Mouse (Mus musculus) cerebellum, adult 8-10 months (tissue): ENCODE data around the gene Nomo1.

Experiments used
- DNase-seq: peaks from one replicate; pipeline ENCODE4 v3.0.0; 2022

Gene Nomo1

DNA sequence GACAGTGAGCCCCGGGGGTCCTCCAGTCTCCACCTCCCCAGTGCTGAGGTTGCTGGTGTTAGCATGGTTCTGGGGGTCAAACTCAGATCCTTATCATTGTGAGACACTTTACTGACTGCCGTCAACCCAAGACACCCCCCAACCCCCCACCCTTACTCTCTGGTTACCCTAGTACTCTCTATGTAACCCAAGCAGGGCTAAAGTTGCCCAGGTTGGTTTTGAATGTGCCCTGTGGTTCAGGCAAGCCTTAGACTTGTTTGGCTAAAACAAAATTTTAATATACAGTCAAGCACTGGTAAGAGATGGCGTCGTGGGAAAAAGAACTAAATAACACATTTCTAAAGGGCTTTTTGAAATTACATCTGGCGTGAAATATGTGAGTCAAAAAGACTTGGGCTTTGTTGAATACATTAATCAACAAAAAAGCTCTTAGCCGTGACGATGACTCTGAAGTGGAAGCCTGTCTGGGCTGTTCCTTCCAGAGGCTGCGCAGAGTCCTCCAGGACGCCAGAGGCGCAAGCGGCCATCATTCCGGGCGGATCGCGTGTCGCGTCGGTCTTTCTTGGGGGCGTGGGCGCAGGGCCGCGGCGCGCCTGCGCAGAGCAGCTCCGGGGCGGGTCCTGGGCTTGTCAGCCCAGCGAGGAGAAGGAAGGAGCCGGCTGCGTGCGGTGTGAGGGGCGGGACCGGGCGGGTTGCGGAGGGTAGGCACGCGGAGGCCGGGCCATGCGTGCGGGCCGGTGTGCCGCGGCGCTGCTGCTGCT, at the start of gene Nomo1:
Gene Nomo1, plus strand, starts transcription at position 590 of the 761 bp plus-strand sequence.
- peak; percentile 97 for DNase-seq

DNA sequence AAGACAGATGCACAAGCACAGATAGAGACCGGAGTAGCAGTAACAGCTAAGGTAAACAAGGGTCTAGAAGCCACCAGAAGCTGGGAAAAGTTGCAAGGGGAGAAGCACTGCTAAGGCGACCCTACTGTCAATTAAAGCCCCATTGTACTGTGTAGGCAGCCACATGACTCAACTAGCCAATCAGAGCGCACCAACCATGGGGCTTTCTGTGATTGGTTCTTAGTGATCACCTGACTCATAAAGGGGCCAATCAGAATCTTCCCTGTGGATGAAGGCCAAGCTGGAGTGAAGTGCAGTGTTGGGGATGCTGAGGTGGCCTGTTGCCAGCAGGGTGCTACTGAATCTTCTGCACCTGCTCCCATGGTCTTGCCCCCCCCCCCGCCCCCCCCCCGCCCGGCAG, 46.6 kb upstream of the Nomo1 start:
- DNase-seq, result no peak

DNA sequence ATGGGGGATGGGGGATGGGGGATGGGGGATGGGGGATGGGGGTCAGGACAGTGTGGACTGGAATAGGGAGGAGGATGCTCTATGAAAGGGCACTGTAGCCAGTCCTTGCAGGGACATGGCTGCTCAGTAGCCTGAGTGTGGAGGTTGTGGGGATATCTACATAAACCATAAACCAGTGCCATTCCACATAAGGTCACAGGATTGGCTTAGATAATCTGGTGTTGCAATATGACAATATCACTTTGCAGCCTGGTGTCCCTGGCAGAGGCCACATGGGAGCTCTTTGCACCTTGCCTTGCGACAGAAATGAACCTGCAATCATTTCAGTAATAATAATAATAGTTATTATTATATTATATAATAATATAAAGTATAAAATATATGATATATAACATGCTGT, 45.2 kb upstream of the Nomo1 start:
- DNase-seq, result no peak

DNA sequence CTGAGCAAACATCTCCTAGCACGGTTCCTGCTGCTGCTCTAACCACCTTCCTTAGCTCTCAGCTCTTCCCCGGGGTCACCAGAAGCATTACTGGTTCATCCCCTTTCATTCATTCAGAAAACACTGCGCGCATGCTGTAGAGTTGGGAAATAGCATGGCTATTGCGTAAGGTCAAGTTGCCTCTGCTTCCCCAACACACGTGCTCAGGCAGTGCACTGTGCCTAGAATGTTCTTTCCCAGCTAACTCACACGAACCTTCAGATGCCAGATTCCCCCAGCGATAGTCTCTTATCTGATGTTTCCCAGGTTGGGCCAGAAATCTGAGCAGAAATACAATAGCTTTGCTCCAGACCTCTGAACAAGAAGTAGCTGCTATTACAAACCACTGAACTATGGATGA, 41.0 kb upstream of the Nomo1 start:
- DNase-seq, result no peak

DNA sequence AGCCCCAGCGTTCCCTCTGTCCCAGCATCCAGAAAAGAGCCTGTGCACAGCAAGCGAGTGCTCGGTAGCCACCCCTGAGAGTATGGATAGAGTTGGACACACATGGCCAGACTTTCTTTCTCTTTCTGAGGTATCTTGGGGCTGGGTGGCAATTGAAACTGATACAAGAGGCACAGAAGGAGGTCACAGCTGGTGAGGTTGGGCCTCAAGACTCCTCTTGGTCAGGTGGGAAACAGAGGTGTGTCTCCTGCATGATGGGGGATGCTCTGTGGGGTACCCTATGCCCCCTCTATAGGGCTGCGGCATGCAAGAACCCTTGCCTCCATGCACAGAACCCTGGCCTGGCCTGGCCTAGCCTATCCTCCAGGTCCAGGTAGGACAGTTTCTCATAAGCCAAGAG, 32.9 kb upstream of the Nomo1 start:
- DNase-seq, result no peak

DNA sequence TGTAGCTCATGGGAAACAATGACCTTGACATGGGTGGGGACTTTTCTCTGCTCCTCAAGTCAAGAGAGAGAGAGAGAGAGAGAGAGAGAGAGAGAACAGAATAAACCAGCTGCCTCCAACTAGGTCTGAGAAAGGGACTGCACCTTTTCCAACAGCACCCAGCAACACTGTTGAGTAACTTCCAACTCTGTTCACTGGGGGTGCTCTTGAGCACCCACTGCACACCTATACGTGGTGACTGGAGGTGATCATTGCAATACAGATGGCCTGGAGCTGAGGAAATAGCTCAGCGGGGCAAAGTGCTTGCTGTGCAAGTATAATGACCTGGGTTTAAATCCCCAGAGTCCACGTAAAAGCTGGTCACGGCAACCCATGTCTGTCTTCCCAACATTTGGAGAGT, 30.8 kb upstream of the Nomo1 start:
- no peak for DNase-seq

DNA sequence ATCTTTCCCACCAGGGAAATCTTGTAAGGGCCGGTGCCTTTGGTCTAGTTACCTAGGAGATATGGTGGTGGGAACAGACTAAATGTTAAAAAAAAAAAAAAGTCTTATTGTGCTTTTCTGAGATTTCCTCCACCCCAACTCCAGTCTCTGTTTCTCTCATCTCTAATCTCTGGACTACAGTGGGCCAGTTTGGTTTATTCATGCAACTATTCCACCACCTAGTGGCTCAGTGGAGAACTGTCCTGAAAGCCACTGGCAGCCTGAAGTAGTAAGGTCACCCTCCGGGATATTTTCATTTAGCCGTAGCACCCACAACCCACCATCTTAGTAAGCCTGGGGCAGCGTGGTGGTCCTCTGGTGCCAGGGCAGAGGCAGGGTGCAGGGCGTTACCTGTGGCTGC, 23.9 kb upstream of the Nomo1 start:
- DNase-seq, result peak; percentile 54

DNA sequence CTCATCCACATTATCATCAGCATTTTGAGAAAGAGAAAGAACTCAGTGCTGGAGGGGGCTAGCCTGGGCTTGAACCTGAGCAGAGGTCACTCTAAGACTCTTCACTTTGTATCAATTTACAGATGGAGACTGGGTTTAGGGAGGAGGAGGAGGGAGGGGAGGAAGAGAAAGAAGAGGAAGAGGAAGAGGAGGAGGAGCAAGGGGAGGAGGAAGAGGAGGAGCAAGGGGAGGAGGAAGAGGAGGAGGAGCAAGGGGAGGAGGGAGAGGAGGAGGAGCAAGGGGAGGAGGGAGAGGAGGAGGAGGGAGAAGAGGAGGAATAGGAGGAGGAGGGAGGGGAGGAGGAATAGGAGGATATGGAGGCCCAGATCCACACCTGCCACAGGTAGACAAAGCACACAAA, 21.4 kb upstream of the Nomo1 start:
- no peak for DNase-seq

DNA sequence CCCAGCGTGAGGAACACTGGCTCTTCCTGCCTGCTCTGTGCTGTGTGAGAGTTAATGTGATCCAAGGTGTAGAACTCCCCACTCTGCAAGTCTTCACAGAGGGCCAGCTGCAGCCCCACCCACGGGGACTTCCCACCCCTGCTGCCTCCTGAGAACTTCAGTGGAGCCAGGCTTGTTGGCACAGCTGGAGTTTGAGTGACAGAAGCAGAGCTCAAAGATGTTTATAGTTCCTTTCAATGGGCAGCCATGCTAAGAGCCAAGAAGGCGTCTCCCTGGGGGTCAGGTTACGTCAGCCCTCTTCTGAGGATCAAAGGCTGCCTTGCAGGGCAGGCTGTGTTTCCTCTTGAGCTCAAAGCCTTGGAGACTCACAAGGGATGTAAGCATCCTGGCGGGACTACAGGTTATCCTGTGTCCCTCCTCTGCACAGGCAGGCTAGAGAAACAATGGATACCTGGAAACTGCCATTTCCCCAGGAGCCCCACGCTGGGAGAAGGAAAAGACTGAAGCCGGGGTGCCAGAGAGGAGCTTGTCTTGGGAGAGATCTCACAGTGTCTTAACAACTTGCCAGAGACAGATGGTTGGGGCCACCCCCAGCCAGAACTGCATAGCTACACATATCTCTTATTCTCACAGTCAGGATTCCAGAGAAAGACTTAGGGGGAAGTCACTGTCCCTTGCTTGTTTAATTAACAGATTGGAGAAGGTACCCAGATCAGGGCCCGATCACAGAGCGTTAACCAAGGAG, 20.1 kb upstream of the Nomo1 start:
- no peak for DNase-seq

DNA sequence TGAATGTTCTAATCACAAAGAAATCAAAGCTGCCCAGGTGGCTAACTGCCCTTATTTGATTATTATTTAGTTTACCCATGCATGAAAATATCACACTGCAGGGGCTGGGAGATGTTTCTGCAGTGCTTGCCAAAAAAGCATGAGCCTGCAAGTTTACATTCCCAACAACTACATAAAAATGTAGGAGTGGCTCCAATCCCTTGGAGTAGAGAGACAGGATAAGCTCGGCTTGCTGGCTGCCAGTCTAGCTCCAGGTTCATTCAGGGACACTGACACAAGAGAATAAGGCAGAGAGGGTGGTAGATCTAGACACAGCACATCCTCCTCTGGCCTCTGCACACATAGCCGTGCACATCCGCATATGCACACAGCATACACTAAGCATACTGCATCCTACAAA, 13.9 kb upstream of the Nomo1 start:
- DNase-seq, result no peak

DNA sequence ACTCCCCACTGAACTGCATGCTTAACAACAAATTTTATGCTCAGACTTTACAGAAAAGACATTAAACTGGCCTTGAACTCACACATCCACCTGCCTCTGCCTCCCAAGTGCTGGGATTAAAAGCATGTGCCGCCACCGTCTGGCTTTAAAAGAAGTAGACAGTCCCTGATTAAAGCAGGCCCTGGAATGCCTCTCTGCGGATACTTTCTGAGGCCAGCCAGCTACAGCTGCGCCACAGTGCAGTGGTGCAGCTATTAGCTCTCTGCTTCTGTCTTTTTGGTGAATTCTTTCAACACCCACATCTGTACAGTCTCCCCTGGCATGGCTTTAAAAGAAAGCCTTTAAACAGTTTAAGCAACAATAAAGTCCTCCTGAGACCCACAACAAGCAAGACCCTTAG, 11.5 kb upstream of the Nomo1 start:
- DNase-seq, result no peak

DNA sequence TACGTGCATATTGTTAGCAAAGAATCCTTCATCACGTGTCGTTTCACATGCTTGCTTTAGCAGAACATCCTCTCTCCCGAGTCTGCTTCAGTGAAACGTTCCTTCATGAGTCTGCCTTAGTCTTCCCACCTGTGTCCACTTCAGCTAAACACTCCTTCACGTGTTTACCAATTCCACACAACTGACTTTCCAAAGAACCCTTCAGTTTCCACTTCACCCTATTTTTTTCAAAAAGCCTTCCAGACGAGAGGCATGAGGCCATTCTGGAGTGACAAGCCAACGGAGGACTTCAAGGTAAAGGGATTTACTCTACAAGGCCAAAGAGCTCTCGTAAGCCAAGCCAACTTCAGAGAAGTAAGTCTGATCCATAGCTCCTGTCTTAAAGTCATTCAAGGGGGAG, 8.1 kb upstream of the Nomo1 start:
- no peak for DNase-seq

DNA sequence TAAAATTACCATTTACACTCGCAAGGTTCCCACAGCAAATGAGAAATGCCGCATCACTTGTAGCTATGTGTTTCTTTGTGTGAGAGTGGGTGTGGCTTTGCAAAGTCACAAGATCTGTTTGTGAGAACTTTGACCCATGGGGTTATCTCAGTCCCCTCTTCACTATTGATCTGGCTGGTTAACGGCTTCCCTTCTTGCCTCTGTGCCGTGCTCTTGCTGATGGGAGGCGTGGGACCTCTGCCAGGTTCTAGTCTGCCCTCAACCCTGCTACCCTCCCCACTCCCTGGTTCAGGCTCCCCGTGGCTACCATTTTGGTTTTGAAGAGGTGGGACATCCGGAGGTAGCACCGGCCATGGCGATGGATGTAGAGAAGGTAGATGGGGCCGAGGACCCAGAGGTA, 4.8 kb upstream of the Nomo1 start:
- DNase-seq, result no peak

DNA sequence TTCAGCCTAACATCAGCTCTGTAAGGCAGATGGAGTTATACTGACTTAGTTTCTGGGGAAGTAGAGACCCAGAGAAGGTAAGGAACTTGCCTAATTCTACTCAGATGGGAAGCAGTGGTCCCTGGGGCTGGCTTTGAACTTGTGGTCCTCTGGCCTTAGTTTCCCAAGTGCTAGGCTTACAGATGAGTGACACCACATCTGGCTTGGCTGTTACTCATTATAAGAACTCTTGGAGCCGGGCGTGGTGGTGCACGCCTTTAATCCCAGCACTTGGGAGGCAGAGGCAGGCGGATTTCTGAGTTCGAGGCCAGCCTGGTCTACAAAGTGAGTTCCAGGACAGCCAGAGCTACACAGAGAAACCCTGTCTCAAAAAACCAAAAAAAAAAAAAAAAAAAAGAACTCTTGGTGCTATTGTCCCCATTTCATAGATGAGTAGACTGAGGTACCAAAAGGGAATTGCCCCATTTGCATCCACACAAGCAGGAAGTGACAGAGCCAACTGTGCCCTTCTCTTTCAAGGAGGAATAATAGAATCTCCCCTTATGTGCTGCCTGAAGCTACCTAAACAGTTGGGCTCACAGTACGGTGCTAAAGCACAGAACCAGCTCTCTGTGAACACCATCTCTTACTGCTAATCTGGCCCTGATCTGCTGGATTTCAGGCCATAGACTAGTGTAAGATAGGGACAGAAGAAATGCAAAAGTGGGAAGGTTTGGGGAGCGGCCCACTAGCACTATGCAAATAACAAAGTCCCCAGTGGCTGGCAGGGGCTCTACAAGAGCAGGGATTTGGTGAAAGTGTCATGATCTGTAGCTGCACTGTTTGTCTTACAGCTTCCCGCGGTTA, 4.0 kb upstream of the Nomo1 start:
- DNase-seq, result no peak

DNA sequence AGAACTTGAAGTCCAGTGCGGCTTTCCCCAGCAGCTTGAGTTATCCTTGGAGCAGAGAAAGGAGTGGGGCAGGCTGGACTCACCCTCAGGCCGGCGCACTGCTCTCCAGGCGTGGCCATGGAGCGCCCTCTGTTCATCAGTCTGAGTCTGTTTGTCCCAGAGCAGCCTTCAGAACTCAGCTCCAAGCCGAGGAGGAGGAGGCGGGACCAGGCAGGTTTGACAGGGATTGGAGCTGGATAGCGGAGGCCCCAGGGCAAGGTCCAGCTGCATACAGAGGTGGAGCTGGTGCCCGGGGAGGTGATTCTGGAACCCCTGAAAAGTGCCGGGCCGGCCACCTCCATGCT, 3.4 kb upstream of the Nomo1 start, which contains the start of gene Abcc6:
Gene Abcc6, minus strand, starts transcription at position 158 of the 344 bp plus-strand sequence.
- DNase-seq, result no peak

DNA sequence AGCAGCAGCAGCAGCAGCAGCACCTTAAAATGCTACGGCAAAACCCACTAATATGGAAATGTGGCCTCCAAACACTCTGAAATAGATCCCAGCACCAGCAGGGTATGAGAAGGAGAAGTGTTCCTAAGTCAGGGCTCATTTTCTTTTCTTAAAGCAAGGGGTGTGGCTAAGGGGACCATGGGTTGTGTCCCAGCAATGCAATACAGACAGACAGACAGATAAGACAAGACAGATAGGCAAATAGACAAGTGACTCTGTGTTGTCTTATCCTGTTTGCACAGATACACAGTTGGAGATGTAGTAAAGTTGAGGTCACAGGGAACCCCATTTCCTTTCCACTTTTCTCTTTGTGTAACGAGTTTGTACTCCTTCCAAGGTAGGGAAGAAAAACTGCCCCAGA, 2.4 kb upstream of the Nomo1 start:
- no peak for DNase-seq

DNA sequence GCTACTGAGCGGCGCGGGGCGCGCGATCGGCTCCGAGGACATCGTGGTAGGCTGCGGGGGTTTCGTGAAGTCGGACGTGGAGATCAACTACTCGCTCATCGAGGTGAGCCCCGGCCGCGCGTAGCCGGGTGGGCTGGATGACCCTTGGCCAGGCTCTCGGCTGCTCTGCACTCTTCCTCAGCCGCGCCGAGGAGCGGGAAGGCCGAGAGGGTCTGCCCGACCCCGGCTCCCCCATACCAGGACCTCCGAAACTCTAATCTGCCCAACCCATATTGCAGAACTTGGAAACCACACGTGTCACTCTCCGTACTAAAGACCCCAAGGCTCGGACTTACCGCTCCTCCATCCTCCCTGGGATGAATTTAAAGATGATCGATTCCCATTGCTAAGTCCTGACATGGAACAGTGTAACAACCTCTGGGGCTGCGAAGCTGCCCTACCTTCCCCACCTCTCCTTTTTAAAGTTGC, 406 bp downstream of the Nomo1 start:
- no peak for DNase-seq

DNA sequence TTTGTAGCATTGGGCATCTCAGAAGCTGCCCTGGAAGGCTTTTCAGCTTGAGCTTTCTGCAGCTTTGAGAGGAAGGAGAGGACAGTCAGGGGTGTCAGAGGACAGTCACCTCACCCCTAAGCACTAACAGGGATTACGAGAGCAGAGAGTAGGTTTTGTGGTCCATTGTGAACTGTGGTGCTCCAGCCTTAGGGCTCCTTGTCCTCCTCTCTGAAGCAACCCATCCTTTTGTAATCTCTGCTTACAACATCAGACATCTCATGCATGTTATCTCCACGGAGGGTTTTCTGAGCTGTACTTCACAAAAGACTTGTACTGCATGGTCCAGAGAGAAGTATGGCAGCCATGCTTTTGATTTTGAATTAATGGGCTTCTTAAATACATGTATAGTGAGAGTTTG, 1.5 kb downstream of the Nomo1 start:
- no peak for DNase-seq

DNA sequence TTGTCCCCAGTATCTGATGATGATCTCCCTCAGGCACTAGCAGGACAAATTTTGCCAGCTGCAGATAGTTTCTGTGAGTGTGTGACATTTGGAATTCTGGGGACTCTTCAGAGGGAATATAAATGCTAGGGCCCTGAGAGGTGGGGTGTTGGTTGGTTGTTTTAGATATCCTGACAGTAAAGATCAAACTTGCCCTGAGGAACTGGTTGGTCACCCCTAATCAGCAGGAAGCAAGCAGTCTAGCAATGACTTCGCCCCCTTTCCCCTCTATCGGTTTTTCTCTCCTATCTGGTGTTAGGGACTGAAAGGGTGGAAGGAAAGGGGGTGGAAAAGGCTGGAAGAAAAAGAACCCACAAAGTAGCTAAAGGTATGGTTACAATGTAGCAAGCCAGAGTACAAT, 2.0 kb downstream of the Nomo1 start:
- DNase-seq, result no peak

DNA sequence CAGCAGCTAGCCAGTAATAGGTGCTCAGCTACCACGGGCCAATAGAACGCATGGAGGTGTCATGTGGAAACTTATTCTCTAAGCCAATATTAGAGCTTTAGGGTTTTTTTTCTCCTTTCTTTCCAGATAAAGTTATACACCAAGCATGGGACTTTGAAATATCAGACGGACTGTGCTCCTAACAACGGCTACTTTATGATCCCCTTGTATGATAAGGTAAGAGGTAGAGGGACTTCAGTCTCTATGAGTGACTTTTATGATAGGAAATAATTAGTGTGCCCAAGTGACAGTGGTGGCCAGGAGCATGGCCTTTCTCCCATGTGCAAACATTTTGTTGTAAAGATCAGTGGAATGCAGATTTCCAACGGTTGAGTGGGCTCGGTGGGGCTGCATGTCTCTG, 3.9 kb downstream of the Nomo1 start:
- no peak for DNase-seq

DNA sequence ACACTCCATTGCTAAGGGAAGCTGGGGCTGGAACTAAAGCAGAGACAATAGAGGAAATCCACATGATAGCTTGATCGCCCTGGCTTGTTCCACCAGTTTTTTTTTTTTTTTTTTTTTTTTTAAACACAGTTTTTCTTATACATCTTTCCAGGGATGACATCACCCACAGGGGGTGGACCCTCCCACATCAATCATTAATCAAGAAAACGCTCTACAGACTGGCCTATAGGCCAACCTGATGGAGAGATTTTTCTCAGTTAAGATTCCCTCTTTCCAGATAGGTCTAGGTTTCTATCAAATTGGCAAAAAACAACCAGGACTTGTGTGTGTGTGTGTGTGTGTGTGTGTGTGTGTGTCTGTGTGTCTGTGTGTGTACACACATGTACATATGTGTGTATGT, 6.4 kb downstream of the Nomo1 start:
- DNase-seq, result no peak

DNA sequence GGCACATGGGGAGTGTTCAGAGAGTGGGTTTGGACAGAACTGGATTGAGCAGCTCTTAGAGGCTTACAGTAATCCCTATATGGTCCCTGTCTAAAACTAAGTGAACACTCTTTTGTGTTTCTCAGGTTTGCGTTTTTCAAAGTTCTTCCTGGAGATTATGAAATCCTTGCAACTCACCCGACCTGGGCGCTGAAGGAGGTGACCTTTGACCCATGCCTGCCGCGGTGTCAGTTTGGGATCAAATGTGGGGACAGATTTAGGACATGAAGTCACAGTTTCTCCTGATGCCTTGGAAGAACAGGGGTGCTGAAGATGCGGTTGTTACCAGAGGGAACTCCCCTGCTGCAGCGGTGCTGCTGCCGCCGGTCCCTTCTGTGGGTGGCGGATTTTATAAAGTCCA, 10.6 kb downstream of the Nomo1 start:
- DNase-seq, result no peak

DNA sequence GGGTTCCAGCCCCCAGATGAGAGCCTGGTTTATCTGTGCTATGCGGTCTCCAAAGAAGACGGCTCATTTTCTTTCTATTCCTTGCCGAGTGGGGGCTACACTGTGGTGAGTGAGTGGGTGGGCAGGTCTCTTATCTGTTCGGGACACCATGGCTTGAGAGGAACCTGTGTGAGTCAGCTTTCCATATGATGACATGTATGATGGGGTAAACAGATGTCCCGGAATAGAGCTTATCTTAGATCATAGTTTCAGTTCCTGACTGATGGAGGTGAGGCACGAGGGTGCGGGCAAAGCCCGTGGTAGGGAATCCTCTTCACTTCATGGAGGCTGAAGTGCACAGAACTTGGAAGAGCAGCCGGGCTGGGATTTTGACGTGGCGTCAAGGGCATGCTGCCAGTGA, 12.4 kb downstream of the Nomo1 start:
- no peak for DNase-seq
